Mouse (Mus musculus) stomach, embryonic 15.5 days (tissue): ENCODE data around the gene Eps15l1. TPM values are rescaled to one million over a fixed set of nuclear protein-coding genes. Genes with fewer than 3 reads are reported as not detected.
A peak's percentile ranks its signal among the peaks of the same experiment; 100 is the strongest.

Experiments
- ATAC-seq: fragments of 200-750 bp; cut with Nextera tagmentation; 2 replicates; pipeline ENCODE4 v1.8.0; 2017; ENCODE audit warnings: low read depth, moderate number of reproducible peaks, moderate TSS enrichment; ENCODE audit not compliant: insufficient read depth, low FRiP score
- H3K27ac ChIP-seq: fragments of 300-500 bp; sonication (generic); 2 replicates; pipeline ENCODE4 v1.5.1; 2015; ENCODE audit warnings: mild to moderate bottlenecking, inconsistent platforms
- H3K27me3 ChIP-seq: fragments of 300-500 bp; sonication (generic); replicated peaks from 2 replicates; pipeline ENCODE4 v1.6.1; 2015; ENCODE audit warnings: inconsistent platforms
- H3K36me3 ChIP-seq: fragments of 300-500 bp; sonication (generic); 2 replicates; pipeline ENCODE4 v1.6.1; 2015; ENCODE audit warnings: inconsistent platforms
- H3K4me1 ChIP-seq: fragments of 300-500 bp; sonication (generic); 2 replicates; pipeline ENCODE4 v1.6.1; 2015; ENCODE audit warnings: inconsistent platforms
- H3K4me2 ChIP-seq: fragments of 300-500 bp; sonication (generic); 2 replicates; pipeline ENCODE4 v1.6.1; 2015; ENCODE audit warnings: mild to moderate bottlenecking, inconsistent platforms
- H3K4me3 ChIP-seq: fragments of 300-500 bp; sonication (generic); replicated peaks from 2 replicates; pipeline ENCODE4 v1.5.1; 2015; ENCODE audit warnings: inconsistent platforms
- H3K9ac ChIP-seq: fragments of 300-500 bp; sonication (generic); 2 replicates; pipeline ENCODE4 v1.6.1; 2015; ENCODE audit warnings: inconsistent platforms
- H3K9me3 ChIP-seq: fragments of 300-500 bp; sonication (generic); 2 replicates; pipeline ENCODE4 v1.6.1; 2016; ENCODE audit warnings: inconsistent platforms
- WGBS: fragments of 180-500 bp; shearing (Covaris S2); methylation state at CpG from one replicate; pipeline ENCODE4 v1.1.7; 2015; 5-methylcytosine and 5-hydroxymethylcytosine counted together
- microRNA-seq: library from miRNA; unstranded; fragments of <30 nt; microRNA quantifications from one replicate; pipeline ENCODE4, GENCODE M21; 2016
- polyA plus RNA-seq: library from polyadenylated mRNA; unstranded; fragments of >200 nt; fragmentation: Nextera tagmentation; extraction: Ambion mirVana; gene quantifications from 2 replicates; pipeline ENCODE4 v1.2.1, GENCODE M21; 2015

Eps15l1 gene
- polyA plus RNA-seq, 1 experiment from 2014 or later: 45.1 TPM

GRCm38 (mm10) chr8:72295679-72296078 lies 125.6 kb downstream of the Eps15l1 start:
- H3K9ac ChIP-seq: no peak overlapping the region
- H3K36me3 ChIP-seq: no peaks in the 10 kb centered on the region
- no peaks in the 10 kb centered on the region for H3K9me3 ChIP-seq
- H3K27me3 ChIP-seq: no peaks in the 10 kb centered on the region
- H3K27ac ChIP-seq: peak overlapping the region; percentile 79
- WGBS: 17% methylated on average over 8 of the region's 8 CpGs
- no peak overlapping the region for H3K4me2 ChIP-seq
- peaks cover 6% of the 10 kb centered on the region for H3K4me1 ChIP-seq
- peak; percentile 90 for ATAC-seq
- no peak overlapping the region for H3K4me3 ChIP-seq

- Histone ChIP-seq H3K27me3 (no peaks in the 10 kb centered on the region), H3K4me3 (no peak overlapping the region), H3K4me1 (peaks cover 6% of the 10 kb centered on the region), H3K4me2 (no peak overlapping the region), H3K36me3 (no peaks in the 10 kb centered on the region), H3K9me3 (no peaks in the 10 kb centered on the region), H3K27ac (peak overlapping the region; percentile 79), H3K9ac (no peak overlapping the region)
- no peak for ATAC-seq
- 58% methylated on average over 3 of the region's 3 CpGs for WGBS
Measured at GRCm38 (mm10) chr8:72295125-72295524, 126.1 kb downstream of the Eps15l1 start.

- H3K4me3 ChIP-seq: no peak overlapping the region
- H3K9ac ChIP-seq: no peak overlapping the region
- H3K27me3 ChIP-seq: no peaks in the 10 kb centered on the region
- no peak overlapping the region for H3K27ac ChIP-seq
- H3K36me3 ChIP-seq: no peaks in the 10 kb centered on the region
- no peaks in the 10 kb centered on the region for H3K9me3 ChIP-seq
- peaks cover 6% of the 10 kb centered on the region for H3K4me1 ChIP-seq
- ATAC-seq: no peak
- H3K4me2 ChIP-seq: no peak overlapping the region
Measured at GRCm38 (mm10) chr8:72293309-72293708, 128.0 kb downstream of the Eps15l1 start.

DNA sequence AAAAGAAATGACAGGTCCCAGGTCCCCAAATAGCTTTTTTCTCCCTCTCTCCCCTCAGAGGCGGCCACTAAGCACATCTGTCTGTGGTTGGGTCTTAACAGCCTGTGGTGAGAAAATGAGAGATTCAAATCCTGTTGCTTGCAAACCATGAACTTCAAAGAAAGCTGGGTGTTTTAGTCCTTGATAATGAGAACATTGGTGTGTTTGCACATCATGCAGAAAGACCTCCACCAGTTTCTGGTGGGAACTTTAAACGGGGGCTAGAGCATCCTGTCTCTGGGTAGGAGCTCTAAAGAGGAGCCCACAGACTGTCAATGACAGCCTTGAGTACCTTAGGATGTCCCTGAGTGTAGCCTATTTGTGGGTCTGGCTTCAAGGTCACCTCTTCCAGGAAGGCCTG lies 130.2 kb downstream of the Eps15l1 start:
- Histone ChIP-seq H3K9ac (no peak overlapping the region), H3K27ac (no peak overlapping the region), H3K4me2 (no peak overlapping the region), H3K9me3 (no peaks in the 10 kb centered on the region), H3K4me3 (no peak overlapping the region), H3K36me3 (no peaks in the 10 kb centered on the region), H3K4me1 (peaks cover 6% of the 10 kb centered on the region), H3K27me3 (no peaks in the 10 kb centered on the region)
- ATAC-seq: no peak
- 73% methylated on average over 2 of the region's 2 CpGs for WGBS

Small RNA genes lying within 50 kb of the gene (microRNA-seq; reads per million reads assigned to microRNA genes)
- 1.4 reads per million for gene Mir7068

Other genes with a start within 250 kb of the Eps15l1 start
- gene Hsh2d, start 231.8 kb downstream of the Eps15l1 start, polyA plus RNA-seq: 1.2 and 1.3 TPM in 2 replicates
- gene Cib3, start 208.6 kb downstream of the Eps15l1 start, polyA plus RNA-seq: 0.19 TPM in 1 of 2 replicates, not detected in the other
- not detected in 2 replicates for gene Gm11034, start 207.8 kb downstream of the Eps15l1 start, polyA plus RNA-seq
- gene Fam32a, start 201.7 kb downstream of the Eps15l1 start, polyA plus RNA-seq: 69.2 and 75.8 TPM in 2 replicates
- 96.3 and 96.9 TPM in 2 replicates for gene Ap1m1, start 181.4 kb downstream of the Eps15l1 start, polyA plus RNA-seq
- 22.1 and 43.6 TPM in 2 replicates for gene Gm10282, start 116.2 kb downstream of the Eps15l1 start, polyA plus RNA-seq
- gene Klf2, start 102.4 kb downstream of the Eps15l1 start, polyA plus RNA-seq: 7.6 and 8.4 TPM in 2 replicates
- 2.6 and 3.3 TPM in 2 replicates for gene Calr3, start 22.4 kb upstream of the Eps15l1 start, polyA plus RNA-seq
- 13.3 and 14.5 TPM in 2 replicates for gene 1700030K09Rik, start 22.4 kb upstream of the Eps15l1 start, polyA plus RNA-seq
- gene Cherp, start 53.8 kb upstream of the Eps15l1 start, polyA plus RNA-seq: 45.1 and 52.1 TPM in 2 replicates
- 21.1 and 24.2 TPM in 2 replicates for gene Slc35e1, start 71.2 kb upstream of the Eps15l1 start, polyA plus RNA-seq
- 14.4 and 15.6 TPM in 2 replicates for gene Med26, start 126.8 kb upstream of the Eps15l1 start, polyA plus RNA-seq
- gene Smim7, start 149.6 kb upstream of the Eps15l1 start, polyA plus RNA-seq: 120 and 122 TPM in 2 replicates
- gene Tmem38a, start 150.6 kb upstream of the Eps15l1 start, polyA plus RNA-seq: 18.8 and 19.2 TPM in 2 replicates
- gene Nwd1, start 225.3 kb upstream of the Eps15l1 start, polyA plus RNA-seq: 0.12 and 0.14 TPM in 2 replicates